Mouse (Mus musculus): ENCODE data around the gene Slc23a4.

Gene Slc23a4

DNA sequence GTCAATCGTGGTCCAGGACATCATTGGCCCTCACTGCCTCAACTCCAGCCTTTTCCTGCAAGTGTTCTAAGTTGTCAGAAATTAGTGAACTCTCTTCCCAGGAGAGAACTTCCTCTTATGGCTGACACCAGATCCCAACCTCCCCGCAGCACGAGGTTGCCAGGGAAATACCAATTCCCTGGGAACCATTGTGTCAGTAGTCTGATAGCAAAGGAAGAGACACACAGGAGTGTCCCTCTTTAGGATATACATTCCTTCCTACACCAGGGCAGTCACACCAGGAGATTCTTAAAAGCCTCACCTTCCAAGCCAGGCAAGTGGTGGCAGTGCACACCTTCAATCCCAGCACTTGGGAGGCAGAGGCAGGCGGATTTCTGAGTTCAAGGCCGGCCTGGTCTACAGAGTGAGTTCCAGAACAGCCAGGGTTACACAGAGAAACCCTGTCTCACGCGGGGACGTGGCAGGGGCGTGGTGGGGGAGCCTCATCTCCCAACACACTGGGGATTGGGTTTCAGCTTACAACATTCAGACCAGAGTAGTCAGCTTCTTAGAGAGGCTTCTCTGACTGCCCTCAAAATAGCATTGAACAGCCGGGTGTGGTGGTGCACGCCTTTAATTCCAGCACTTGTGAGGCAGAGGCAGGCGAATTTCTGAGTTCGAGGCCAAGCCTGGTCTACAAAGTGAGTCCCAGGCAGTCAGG lies 74.7 kb downstream of the Slc23a4 start:
- in situ Hi-C loops (cut with MboI, MseI) = no loop called here

- in situ Hi-C loops (cut with MboI, MseI) = no loop called here
Measured at GRCm38 (mm10) chr6:34910371-34911219, 77.6 kb downstream of the Slc23a4 start, which contains the start of gene Wdr91. Gene Wdr91, minus strand, starts transcription at chr6:34910876.

DNA sequence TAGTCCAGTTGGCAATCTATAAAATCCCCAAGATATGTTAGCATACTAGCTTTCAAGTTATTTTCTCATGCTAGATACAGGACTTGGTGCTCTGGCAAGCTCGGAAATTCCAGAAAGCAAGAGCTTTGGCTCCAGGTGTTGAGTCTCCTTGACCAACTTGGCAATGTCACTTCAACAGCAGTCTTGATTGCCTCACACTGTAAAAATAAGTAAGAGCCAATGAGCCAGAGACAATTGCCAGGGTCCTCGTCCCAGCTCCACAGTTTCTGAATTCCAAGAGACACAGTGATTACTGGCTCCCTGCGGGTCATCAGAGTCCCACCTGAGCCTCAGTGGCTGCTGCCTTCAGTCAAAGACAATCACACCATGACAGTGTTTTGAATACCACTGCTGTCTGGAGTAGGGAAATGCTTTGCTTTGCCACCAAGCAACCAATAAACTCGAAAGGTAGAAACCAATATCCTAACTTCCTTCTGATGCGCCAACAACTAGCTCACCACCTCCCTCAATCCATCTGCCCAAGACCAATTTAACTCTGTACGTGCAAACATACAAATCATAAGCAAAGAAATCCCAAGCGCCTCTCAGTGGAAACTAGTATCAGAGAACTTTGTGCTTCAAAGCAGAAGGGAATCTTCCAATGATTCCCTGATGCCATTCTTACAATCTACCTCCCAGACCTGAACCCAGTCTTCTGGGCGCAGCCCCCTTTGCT lies 78.4 kb downstream of the Slc23a4 start:
- in situ Hi-C loops (cut with MboI, MseI) = no loop called here

- in situ Hi-C loops (cut with MboI, MseI) = no loop called here
Measured at GRCm38 (mm10) chr6:34907696-34908260, 80.4 kb downstream of the Slc23a4 start.

- in situ Hi-C loops (cut with MboI, MseI) = no loop called here
Measured at GRCm38 (mm10) chr6:34907121-34907614, 81.0 kb downstream of the Slc23a4 start.

DNA sequence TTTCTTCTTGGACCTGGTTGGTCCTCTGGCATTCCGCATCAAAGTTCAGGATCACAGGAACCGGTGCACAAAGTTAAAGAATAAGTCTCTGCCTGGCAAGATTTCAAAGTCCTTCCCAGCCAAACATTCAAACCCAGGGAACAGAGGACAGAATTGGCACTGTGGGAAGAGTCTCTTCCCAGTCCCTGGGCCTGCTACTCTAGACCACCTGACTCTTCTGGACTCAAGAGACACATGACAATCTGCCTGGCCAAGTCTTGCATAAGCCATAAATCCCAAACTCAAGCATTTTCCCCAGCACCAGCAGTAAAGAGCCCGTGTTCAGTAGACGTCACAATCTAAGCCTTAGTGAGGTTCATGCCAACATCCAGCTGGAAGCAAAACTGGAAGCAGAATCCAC lies 81.5 kb downstream of the Slc23a4 start:
- in situ Hi-C loops (cut with MboI, MseI) = no loop called here

GRCm38 (mm10) chr6:34906125-34906524 lies 82.1 kb downstream of the Slc23a4 start:
- in situ Hi-C loops (cut with MboI, MseI) = no loop called here

GRCm38 (mm10) chr6:34904361-34904760 lies 83.8 kb downstream of the Slc23a4 start:
- in situ Hi-C loops (cut with MboI, MseI) = no loop called here

- in situ Hi-C loops (cut with MboI, MseI) = no loop called here
Measured at GRCm38 (mm10) chr6:34903851-34904250, 84.4 kb downstream of the Slc23a4 start.

- in situ Hi-C loops (cut with MboI, MseI) = no loop called here
Measured at GRCm38 (mm10) chr6:34903441-34903840, 84.8 kb downstream of the Slc23a4 start.

DNA sequence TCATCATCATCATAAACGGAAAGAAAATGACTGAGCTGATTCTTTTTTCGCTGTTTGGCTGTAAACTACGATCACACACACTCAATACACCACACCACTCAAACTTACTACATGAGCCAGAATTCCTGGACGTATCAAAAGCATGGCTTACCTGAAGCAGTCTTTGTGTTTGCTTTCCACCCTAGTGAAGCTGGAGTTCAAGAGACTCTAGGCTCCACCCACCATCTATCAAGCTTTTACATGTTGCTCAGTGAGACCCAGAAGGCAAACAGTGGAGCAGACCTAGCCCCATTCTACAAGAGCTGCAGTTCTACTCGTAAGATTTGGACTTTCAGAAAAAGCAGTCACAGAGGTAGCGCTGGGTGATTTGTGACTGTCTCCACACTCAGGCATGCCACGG lies 85.6 kb downstream of the Slc23a4 start:
- in situ Hi-C loops (cut with MboI, MseI) = no loop called here

DNA sequence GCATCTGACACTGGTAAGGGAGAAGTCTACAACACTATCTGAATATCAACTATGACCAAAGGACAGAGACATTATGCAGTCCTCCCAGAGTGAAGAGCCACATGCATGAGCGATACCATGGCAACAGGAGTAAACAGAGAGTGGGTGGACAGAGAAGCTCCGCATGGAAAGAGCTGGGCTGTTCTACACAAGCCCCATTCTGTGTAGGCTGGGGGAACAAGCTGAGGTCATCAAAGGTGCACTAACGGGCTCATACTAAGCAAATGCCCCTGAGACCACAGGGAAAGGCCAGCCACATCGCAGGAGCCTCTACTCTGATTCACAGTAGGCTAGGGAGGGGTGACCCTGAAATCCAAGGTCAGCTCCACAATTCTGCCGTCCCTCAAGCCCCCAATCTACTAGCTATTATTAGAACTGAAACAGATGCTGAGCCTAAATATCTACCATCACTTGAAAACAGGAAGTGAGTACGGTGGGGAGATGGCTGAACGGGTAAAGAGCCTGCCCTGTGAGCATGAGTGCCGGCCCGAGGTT lies 86.2 kb downstream of the Slc23a4 start:
- in situ Hi-C loops (cut with MboI, MseI) = no loop called here

GRCm38 (mm10) chr6:34900990-34901389 lies 87.2 kb downstream of the Slc23a4 start:
- in situ Hi-C loops (cut with MboI, MseI) = no loop called here

GRCm38 (mm10) chr6:34899127-34899526 lies 89.1 kb downstream of the Slc23a4 start:
- in situ Hi-C loops (cut with MboI, MseI) = no loop called here

GRCm38 (mm10) chr6:34896168-34896780 lies 91.9 kb downstream of the Slc23a4 start:
- in situ Hi-C loops (cut with MboI, MseI) = no loop called here

GRCm38 (mm10) chr6:34895569-34895968 lies 92.6 kb downstream of the Slc23a4 start:
- in situ Hi-C loops (cut with MboI, MseI) = no loop called here

All from T-helper 1 cell (primary cell).